Comparison of ENCODE assay signal across 8 mouse cellular contexts in the genomic region with DNA sequence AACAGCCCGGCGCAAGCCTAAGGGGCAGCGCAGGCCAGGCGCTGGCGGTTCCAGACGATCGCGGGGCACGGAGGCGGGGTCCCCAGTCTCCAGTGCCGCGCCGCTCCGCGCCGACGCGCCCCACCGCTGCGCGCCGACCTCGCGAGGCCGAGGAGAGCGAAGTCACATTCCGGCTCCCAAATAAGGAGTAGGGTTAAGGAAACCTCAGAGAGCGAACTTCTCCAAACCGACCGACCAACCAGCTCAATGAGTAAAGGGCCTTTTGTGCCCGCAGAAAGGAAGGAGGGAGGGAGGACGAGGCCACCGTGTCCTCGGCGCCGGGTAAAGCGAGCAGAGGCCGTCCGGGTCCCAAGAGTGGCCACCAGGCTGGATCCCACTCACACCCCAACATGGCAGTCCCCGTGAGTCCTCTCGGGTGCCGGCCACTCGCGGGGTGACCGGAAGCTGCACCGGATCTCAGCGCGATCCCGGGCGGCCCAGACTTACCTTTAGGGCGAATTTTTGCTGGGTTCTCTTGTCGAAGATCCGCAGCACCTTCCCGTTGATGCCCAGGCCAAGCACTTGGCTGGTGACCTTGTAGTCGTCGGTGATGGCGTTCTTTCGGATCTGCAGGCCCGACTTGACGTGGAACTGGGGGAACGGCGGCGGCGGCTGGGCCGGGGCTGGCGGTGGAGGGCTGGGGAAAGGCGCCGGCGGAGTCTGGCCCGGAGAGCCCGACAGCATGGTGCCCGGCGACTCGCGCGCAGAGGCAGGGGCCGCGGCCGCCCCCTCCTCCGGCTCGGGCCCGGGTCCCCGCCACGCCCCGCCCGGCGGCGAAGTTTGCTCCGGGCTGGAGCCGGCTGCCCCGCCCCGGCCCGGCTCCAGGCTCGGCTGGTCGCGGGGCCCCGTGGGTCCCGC. TPM values are rescaled to one million over a fixed set of nuclear protein-coding genes. Genes with fewer than 3 reads are reported as not detected.
A peak's percentile ranks its signal among the peaks of the same experiment; 100 is the strongest.
DNase-seq lines count a peak whose midpoint lies in the region; ATAC-seq lines count a peak whose summit lies in the region.

No protein-coding gene starts in this region.

- DNase-seq in frontal cortex, postnatal 10 days (ENCODE audit: low spot score in 2 of 2): peak; percentile 29 to 45
- no peak for DNase-seq in frontal cortex, adult 2 months (ENCODE audit: extremely low spot score in 1 of 2, low spot score in 1 of 2)
- peak; percentile 58 for DNase-seq in forebrain, embryonic 14.5 days (ENCODE audit: low spot score)
- DNase-seq in left cerebral cortex, postnatal 4 days: peak; percentile 51
- DNase-seq in mesoderm, embryonic 11.5 days (ENCODE audit: low read depth, low spot score): peak; percentile 85
- DNase-seq in spleen, postnatal 10 days (ENCODE audit: low spot score in 2 of 2): peak; percentile 61 to 70

- ATAC-seq in forebrain, embryonic 14.5 days: peak; percentile 63
- peak; percentile 82 to 87 for ATAC-seq in hematopoietic stem cell, adult 5-6 weeks (replicated peaks in 1 of 2; ENCODE audit: insufficient read depth in 1 of 2, low FRiP score in 2 of 2, low TSS enrichment in 1 of 2, low read depth in 1 of 2, poor library complexity in 2 of 2, severe bottlenecking in 2 of 2)

- WGBS in forebrain, embryonic 14.5 days: under 1% methylated on average over 89 of the region's 98 CpGs

- peaks cover 20% of the 10 kb centered on the region for H3K4me1 ChIP-seq in brown adipose tissue, adult 24 weeks (ENCODE audit: control insufficient read depth, insufficient read depth, insufficient read length, low read length)
- H3K4me1 ChIP-seq in forebrain, embryonic 14.5 days (ENCODE audit: control insufficient read depth, insufficient read depth, low read length): peaks cover 28% of the 10 kb centered on the region

- no peaks in the 10 kb centered on the region for H3K36me3 ChIP-seq in forebrain, embryonic 14.5 days (ENCODE audit: control insufficient read depth, insufficient read depth, low read length)

- peak overlapping the region; percentile 80 for H3K4me3 ChIP-seq in brown adipose tissue, adult 24 weeks (ENCODE audit: insufficient read depth, low read depth, low read length)
- H3K4me3 ChIP-seq in forebrain, embryonic 14.5 days (ENCODE audit: low read depth, low read length): peak overlapping the region; percentile 94

- intact Hi-C loops in left cerebral cortex, postnatal 4 days (cut with DNase I): no loop called here

- peak overlapping the region; percentile 76 for H3K4me2 ChIP-seq in forebrain, embryonic 14.5 days (ENCODE audit: low read length)

- H3K27me3 ChIP-seq in forebrain, embryonic 14.5 days (replicated peaks; ENCODE audit: control insufficient read depth, insufficient read depth, low read length): no peaks in the 10 kb centered on the region

- peak overlapping the region; percentile 91 for H3K9ac ChIP-seq in forebrain, embryonic 14.5 days (ENCODE audit: low read length)

- peak overlapping the region; percentile 93 for H3K27ac ChIP-seq in brown adipose tissue, adult 24 weeks (replicated peaks; ENCODE audit: low read depth, low read length)
- peak overlapping the region; percentile 78 for H3K27ac ChIP-seq in forebrain, embryonic 14.5 days (ENCODE audit: low read depth, low read length)

- H3K9me3 ChIP-seq in forebrain, embryonic 14.5 days (replicated peaks; ENCODE audit: control insufficient read depth, low read length): no peaks in the 10 kb centered on the region

RNA-seq across cellular contexts. Expression of a gene that starts 0.6 kb away (rescaled TPM):
- polyA plus RNA-seq in frontal cortex, adult 2 months (2012; rRNA removed): 27.6 and 28.6 TPM in 2 replicates
- polyA plus RNA-seq in brown adipose tissue, adult 24 weeks (2012; ENCODE audit: insufficient read depth, insufficient read length, missing spikeins): 76.7 and 87.6 TPM in 2 replicates
- polyA plus RNA-seq in forebrain, embryonic 14.5 days (2014; fragmentation: Nextera tagmentation; extraction: Ambion mirVana): 24.7 and 35.2 TPM in 2 replicates
- 85.3 and 93.7 TPM in 2 replicates for total RNA-seq in hematopoietic stem cell, adult 5-6 weeks (2017)
- total RNA-seq in left cerebral cortex, postnatal 4 days (2021): 10 to 100 TPM; 32.1 to 35.4 TPM

RNA-seq across cellular contexts. Expression of a gene that starts 41.1 kb away (rescaled TPM):
- polyA plus RNA-seq in frontal cortex, adult 2 months (2012; rRNA removed): 4.9 and 5.0 TPM in 2 replicates
- polyA plus RNA-seq in brown adipose tissue, adult 24 weeks (2012; ENCODE audit: insufficient read depth, insufficient read length, missing spikeins): not detected in 2 replicates
- polyA plus RNA-seq in forebrain, embryonic 14.5 days (2014; fragmentation: Nextera tagmentation; extraction: Ambion mirVana): 19.2 and 19.4 TPM in 2 replicates
- total RNA-seq in hematopoietic stem cell, adult 5-6 weeks (2017): 11.2 and 14.5 TPM in 2 replicates
- total RNA-seq in left cerebral cortex, postnatal 4 days (2021): 10 to 100 TPM; 15.8 to 16.9 TPM

RNA-seq across cellular contexts. Expression of a gene that starts 55.9 kb away (rescaled TPM):
- polyA plus RNA-seq in frontal cortex, adult 2 months (2012; rRNA removed): 52.9 and 54.2 TPM in 2 replicates
- polyA plus RNA-seq in brown adipose tissue, adult 24 weeks (2012; ENCODE audit: insufficient read depth, insufficient read length, missing spikeins): 21.0 and 24.0 TPM in 2 replicates
- 61.5 and 66.1 TPM in 2 replicates for polyA plus RNA-seq in forebrain, embryonic 14.5 days (2014; fragmentation: Nextera tagmentation; extraction: Ambion mirVana)
- total RNA-seq in hematopoietic stem cell, adult 5-6 weeks (2017): 30.3 and 45.0 TPM in 2 replicates
- total RNA-seq in left cerebral cortex, postnatal 4 days (2021): 10 to 100 TPM; 40.8 to 45.0 TPM

Comparison
In these comparisons a context has a peak if more than half of its experiments do, and no peak if none do; other contexts are left out.
1. DNase-seq: peak in frontal cortex, postnatal 10 days (2 of 2), forebrain, embryonic 14.5 days (single experiment), left cerebral cortex, postnatal 4 days (single experiment), mesoderm, embryonic 11.5 days (single experiment) and spleen, postnatal 10 days (2 of 2); none in frontal cortex, adult 2 months (0 of 2).